Mouse (Mus musculus) neural tube, embryonic 13.5 days (tissue): ENCODE results near the gene Tex22. TPM values are rescaled to one million over a fixed set of nuclear protein-coding genes. Genes with fewer than 3 reads are reported as not detected.

Experiments used
- ATAC-seq: fragments of 200-750 bp; cut with Nextera tagmentation; 2 replicates; pipeline ENCODE4 v1.8.0; 2017; ENCODE audit warnings: low read depth, mild to moderate bottlenecking, moderate TSS enrichment, moderate library complexity
- H3K27ac ChIP-seq: fragments of 300-500 bp; sonication (generic); replicated peaks from 2 replicates; pipeline ENCODE4 v1.5.1; 2015; ENCODE audit warnings: moderate library complexity, mild to moderate bottlenecking, inconsistent platforms
- H3K27me3 ChIP-seq: fragments of 300-500 bp; sonication (generic); 2 replicates; pipeline ENCODE4 v1.6.1; 2015; ENCODE audit warnings: mild to moderate bottlenecking, inconsistent platforms
- H3K36me3 ChIP-seq: fragments of 300-500 bp; sonication (generic); 2 replicates; pipeline ENCODE4 v1.6.1; 2015; ENCODE audit warnings: mild to moderate bottlenecking, inconsistent platforms
- H3K4me1 ChIP-seq: fragments of 300-500 bp; sonication (generic); replicated peaks from 2 replicates; pipeline ENCODE4 v1.6.1; 2015; ENCODE audit warnings: inconsistent platforms
- H3K4me2 ChIP-seq: fragments of 300-500 bp; sonication (generic); 2 replicates; pipeline ENCODE4 v1.6.1; 2015; ENCODE audit warnings: inconsistent platforms, mild to moderate bottlenecking, moderate library complexity
- H3K4me3 ChIP-seq: fragments of 300-500 bp; sonication (generic); 2 replicates; pipeline ENCODE4 v1.5.1; 2015; ENCODE audit warnings: mild to moderate bottlenecking, inconsistent platforms
- H3K9ac ChIP-seq: fragments of 300-500 bp; sonication (generic); 2 replicates; pipeline ENCODE4 v1.6.1; 2015; ENCODE audit warnings: moderate library complexity, mild to moderate bottlenecking, inconsistent platforms
- H3K9me3 ChIP-seq: fragments of 300-500 bp; sonication (generic); 2 replicates; pipeline ENCODE4 v1.6.1; 2016; ENCODE audit warnings: inconsistent platforms
- WGBS: fragments of 180-500 bp; shearing (Covaris S2); methylation state at CpG from one replicate; pipeline ENCODE4 v1.1.7; 2015; 5-methylcytosine and 5-hydroxymethylcytosine counted together
- polyA plus RNA-seq: library from polyadenylated mRNA; unstranded; fragments of >200 nt; fragmentation: Nextera tagmentation; extraction: Ambion mirVana; gene quantifications from 2 replicates; pipeline ENCODE4 v1.2.1, GENCODE M21; 2015

Gene Tex22
- polyA plus RNA-seq, 1 experiment from 2014 or later, result not detected

DNA sequence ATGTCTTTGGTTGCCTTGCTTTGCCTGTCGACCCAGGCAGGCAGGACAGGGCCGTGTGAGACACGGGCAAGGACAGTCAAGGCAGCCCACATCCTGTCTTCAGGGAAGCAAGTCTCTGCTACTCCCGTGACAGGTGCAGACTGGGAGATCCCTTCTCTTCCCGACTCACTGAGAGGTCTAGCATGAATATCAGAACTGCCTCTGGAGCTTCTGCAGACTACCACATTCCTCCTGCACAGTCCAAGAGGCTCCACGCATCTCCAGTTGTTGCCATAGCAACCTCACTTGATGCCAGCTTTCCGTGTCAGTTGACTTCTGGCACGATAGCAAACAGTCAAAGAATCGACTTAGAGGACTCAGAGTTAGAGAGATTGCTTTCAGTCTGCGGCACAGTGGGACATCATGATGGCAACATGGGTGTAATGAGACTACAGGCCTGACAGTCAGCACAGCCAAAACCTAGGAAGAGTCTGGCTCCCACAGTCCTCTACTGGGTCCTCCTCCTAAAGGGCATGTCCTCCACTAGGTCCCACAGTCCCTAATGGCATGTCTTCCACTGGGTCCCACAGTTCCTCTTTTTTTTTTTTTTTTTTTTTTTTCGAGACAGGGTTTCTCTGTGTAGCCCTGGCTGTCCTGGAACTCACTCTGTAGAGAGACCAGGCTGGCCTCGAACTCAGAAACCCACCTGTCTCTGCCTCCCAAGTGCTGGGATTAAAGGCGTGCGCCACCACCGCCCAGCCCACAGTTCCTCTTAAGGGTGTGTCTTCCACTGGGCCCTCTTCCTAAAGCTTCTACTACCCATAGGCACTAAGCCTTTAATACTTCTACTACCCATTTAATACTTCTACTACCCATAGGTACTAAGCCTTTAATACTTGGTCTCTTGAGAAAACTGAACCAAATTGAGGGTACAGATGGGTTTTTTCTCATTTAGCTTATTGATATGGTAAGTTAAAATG lies 32.5 kb upstream of the Tex22 start:
- Histone ChIP-seq H3K4me1 (peaks cover 16% of the 10 kb centered on the region), H3K9me3 (no peaks in the 10 kb centered on the region), H3K27me3 (no peaks in the 10 kb centered on the region), H3K27ac (peak overlapping the region; percentile 9), H3K4me2 (no peak overlapping the region), H3K9ac (no peak overlapping the region), H3K36me3 (peaks cover 21% of the 10 kb centered on the region), H3K4me3 (no peak overlapping the region)
- WGBS, result 57% methylated on average over 15 of the region's 15 CpGs
- ATAC-seq, result peak; percentile 72

DNA sequence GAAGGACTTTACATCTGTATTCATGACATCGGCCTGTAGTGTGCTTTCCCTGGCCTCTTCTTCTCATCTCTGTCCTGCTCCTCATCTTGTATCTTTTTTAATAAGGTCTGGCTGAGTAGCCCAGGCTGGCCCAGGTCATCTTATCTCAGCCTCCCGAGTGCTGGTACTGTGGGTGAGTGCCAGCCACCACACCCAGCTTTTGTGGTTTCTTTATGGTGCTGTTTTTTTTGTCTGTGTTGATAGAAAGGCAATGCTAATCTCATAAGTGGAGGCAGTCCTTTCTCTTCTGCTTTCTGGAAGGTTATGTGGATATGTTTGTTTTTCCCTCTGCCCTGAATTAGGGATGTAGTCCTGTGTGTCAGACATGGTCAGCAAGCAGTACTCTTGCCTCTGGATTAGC lies 31.8 kb upstream of the Tex22 start:
- H3K9ac ChIP-seq, result no peak overlapping the region
- ATAC-seq, result no peak
- no peak overlapping the region for H3K4me3 ChIP-seq
- peaks cover 16% of the 10 kb centered on the region for H3K4me1 ChIP-seq
- H3K27me3 ChIP-seq, result no peaks in the 10 kb centered on the region
- H3K36me3 ChIP-seq, result peaks cover 29% of the 10 kb centered on the region
- no peak overlapping the region for H3K27ac ChIP-seq
- WGBS, result 78% methylated on average over 2 of the region's 2 CpGs
- no peaks in the 10 kb centered on the region for H3K9me3 ChIP-seq
- H3K4me2 ChIP-seq, result no peak overlapping the region

DNA sequence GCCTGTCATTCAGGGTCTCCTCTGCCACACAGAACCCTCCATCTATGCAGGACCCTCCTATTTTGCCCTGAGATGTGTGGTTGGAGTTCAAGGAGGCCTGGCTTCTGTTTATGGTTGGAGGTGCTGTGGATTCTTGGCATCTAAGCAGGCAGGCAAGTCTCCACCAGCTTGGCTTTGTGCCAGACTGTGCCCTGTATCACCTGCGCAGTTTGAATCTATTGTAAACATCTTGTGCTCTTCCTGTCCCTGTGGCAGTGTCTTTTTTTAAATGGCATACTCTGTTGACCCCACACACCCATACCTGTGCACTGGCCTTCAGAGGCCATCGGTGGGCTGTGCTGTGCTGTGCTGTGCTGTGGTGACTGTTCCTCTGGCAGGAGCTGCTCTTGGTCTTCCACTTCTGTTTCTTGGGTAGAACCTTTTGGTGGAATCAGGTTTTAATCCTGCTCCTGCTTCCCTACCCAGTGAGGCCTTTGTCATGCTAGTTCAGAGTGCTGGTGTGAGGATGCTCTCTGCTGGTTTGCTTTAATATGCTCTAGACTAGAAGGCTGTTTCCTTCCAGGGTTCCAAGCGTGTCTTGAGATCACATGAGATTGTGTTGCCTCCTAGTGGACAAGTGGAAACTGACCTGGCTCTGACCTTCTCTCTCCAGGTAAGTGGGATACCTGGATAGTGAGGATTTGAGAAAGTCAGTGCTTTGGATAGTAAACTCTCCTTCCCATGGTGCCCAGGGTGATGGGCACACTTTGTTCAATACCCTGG lies 29.2 kb upstream of the Tex22 start:
- no peaks in the 10 kb centered on the region for H3K9me3 ChIP-seq
- H3K9ac ChIP-seq, result no peak overlapping the region
- 84% methylated on average over 3 of the region's 3 CpGs for WGBS
- no peaks in the 10 kb centered on the region for H3K27me3 ChIP-seq
- peaks cover 16% of the 10 kb centered on the region for H3K4me1 ChIP-seq
- no peak overlapping the region for H3K27ac ChIP-seq
- no peak overlapping the region for H3K4me3 ChIP-seq
- ATAC-seq, result no peak
- H3K36me3 ChIP-seq, result peaks cover 52% of the 10 kb centered on the region
- H3K4me2 ChIP-seq, result no peak overlapping the region

DNA sequence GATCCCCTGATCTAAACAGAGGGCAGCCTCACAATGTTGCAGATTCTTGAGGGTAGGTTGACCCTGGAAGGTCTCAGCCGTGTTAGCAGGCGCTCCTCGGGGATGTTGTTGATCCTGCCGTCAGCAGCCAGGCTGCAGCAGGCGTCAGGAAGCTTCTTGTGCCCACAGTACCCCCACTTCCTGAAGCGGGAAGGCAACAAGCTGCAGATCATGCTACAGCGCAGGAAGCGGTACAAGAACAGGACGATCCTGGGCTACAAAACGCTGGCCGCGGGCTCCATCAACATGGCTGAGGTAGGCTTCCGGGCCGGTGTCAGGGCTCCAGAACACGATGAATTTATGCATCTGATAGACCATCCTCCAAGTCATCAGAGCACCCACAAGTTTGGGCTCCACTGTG lies 27.4 kb upstream of the Tex22 start:
- peaks cover 70% of the 10 kb centered on the region for H3K36me3 ChIP-seq
- no peak for ATAC-seq

DNA sequence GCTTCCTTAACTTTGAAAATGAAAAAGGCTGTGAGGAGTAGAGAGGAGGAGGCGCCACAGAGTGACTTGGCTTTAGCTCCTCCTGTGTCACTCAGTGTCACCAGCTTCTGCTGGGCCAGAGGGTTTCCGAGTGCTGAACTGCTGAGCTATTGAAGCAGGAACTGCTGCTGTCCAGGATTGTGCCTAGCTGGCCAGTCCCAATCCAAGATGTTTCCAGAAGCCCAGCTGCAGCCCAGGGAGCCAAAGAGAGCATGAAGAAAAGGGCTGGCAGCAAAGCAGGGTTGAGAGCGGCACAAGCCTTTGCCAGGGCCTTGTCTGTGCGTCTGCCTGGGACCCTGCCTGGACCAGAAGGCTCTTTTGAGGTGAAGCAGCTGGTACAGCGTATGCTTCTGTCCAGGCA lies 26.2 kb upstream of the Tex22 start:
- ATAC-seq, result no peak
- Histone ChIP-seq H3K4me1 (no peaks in the 10 kb centered on the region), H3K36me3 (peaks cover 82% of the 10 kb centered on the region), H3K9ac (no peak overlapping the region), H3K4me3 (no peak overlapping the region), H3K27me3 (no peaks in the 10 kb centered on the region), H3K9me3 (no peaks in the 10 kb centered on the region), H3K4me2 (no peak overlapping the region), H3K27ac (no peak overlapping the region)
- WGBS, result 94% methylated on average over 5 of the region's 5 CpGs

More for the DNA sequence above, 27.4 kb upstream of the Tex22 start:
- H3K4me3 ChIP-seq, result no peak overlapping the region
- H3K4me2 ChIP-seq, result no peak overlapping the region
- no peak overlapping the region for H3K9ac ChIP-seq
- no peaks in the 10 kb centered on the region; the same call in 1 of the 2 replicates for H3K4me1 ChIP-seq
- no peak overlapping the region for H3K27ac ChIP-seq
- WGBS, result 88% methylated on average over 15 of the region's 15 CpGs
- no peaks in the 10 kb centered on the region for H3K27me3 ChIP-seq
- no peaks in the 10 kb centered on the region for H3K9me3 ChIP-seq

DNA sequence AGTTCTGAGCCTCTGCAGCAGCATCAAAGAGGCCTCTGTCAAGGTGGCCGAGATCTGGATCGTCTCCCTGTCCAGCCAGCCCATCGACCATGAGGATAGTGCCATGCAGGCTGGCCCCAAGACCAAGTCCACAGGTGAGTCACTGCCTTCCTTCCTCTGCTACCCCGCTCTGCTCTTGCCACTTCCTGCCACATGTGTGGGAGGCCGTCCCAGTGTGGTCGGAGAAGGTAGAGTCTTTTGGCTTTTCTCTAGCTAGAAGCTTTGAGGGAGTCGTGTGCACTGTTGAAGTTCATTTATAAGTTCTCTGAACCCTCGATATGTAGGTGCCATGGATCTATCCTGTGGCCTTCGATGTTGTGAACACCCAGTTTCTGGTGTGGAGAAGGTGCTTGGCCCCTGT lies 24.5 kb upstream of the Tex22 start:
- H3K4me2 ChIP-seq, result no peak overlapping the region
- H3K27me3 ChIP-seq, result no peaks in the 10 kb centered on the region
- H3K27ac ChIP-seq, result no peak overlapping the region
- no peaks in the 10 kb centered on the region for H3K9me3 ChIP-seq
- H3K36me3 ChIP-seq, result peaks cover 92% of the 10 kb centered on the region
- no peak overlapping the region for H3K9ac ChIP-seq
- H3K4me3 ChIP-seq, result no peak overlapping the region
- no peaks in the 10 kb centered on the region for H3K4me1 ChIP-seq
- ATAC-seq, result no peak
- WGBS, result 91% methylated on average over 9 of the region's 9 CpGs

DNA sequence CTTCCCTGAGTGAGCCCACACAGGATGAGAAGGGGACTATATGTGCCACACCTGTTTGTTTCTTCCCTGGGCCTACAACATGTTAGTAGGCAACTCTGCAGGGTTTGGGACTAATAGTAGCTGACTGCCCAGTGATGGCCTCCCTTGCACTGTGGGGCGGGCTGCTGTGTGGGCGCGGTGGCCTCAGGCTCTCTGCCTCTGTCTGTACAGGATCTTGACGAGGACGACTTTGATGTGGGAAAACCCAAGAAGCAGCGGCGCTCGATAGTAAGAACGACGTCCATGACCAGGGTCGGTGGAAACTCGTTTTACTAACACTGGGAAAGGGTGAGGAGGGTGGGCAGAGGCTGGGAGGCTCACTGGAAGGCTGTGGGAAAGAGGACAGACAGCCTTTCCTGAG lies 23.6 kb upstream of the Tex22 start:
- ATAC-seq, result no peak
- H3K4me1 ChIP-seq, result no peaks in the 10 kb centered on the region
- no peaks in the 10 kb centered on the region for H3K27me3 ChIP-seq
- whole genome bisulfite sequencing, result 93% methylated on average over 12 of the region's 12 CpGs
- no peak overlapping the region for H3K27ac ChIP-seq
- H3K36me3 ChIP-seq, result peaks cover 95% of the 10 kb centered on the region
- H3K4me3 ChIP-seq, result no peak overlapping the region
- no peak overlapping the region for H3K9ac ChIP-seq
- H3K9me3 ChIP-seq, result no peaks in the 10 kb centered on the region
- no peak overlapping the region for H3K4me2 ChIP-seq

DNA sequence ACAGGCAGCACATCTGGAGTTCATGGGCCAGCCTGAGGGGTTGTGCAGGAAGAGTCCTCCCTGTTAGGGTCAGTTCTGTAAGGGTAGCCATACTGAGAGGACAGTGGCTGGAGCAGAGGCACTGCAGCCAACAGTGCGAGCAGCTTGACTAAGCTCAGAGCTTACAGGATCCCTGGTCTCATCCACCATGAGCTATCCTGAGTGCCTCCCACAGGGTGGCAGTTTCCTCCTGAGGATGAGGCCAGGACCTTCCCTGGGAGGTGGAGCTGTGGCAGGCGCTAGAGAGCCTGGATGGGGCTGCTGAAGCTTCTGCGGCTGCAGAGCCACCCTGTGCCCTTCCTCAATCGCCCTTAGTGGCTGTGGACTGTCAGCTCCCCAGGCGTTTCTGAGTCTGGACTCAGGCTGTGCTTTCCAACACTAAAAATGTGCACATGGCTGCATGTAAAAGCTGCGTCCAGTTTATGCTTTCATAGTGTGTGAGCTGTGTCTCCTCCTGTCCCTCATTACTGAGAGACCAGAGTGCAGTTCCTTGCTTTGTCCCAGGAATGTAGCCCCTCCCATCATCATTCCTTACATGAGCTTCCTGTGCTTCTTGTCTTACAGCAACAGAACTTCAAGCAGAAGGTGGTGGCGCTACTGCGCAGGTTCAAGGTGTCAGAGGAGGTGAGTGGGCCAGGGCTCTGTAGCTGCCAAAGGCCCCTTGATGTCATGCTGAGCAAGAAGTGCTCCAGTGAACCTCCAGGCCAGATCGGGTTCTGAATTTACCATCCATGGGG lies 22.5 kb upstream of the Tex22 start:
- no peak for ATAC-seq
- H3K9ac ChIP-seq, result no peak overlapping the region
- H3K9me3 ChIP-seq, result no peaks in the 10 kb centered on the region
- no peak overlapping the region for H3K4me2 ChIP-seq
- 65% methylated on average over 9 of the region's 9 CpGs for WGBS
- peaks cover 96% of the 10 kb centered on the region for H3K36me3 ChIP-seq
- no peaks in the 10 kb centered on the region for H3K4me1 ChIP-seq
- no peak overlapping the region for H3K27ac ChIP-seq
- no peak overlapping the region for H3K4me3 ChIP-seq
- no peaks in the 10 kb centered on the region for H3K27me3 ChIP-seq

DNA sequence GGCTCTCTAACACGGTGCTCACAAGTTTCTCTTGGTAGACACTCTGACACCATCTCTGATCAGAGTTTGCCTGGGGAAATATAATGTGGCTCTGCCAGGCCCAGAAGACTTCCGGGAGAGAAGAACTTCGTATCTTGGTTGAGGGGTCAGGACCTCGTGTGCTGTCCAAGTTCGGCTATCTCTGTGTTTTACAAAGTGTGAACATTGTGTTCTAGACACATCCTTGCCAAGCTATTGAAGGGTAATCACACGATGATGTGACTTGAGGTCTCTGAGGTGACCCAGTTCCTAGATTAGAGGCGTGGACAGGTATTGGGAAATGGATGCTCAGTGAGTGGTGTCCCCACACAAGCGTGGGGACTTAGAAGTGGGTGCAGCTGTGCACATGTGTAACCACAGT lies 18.2 kb upstream of the Tex22 start:
- H3K36me3 ChIP-seq, result peaks cover 98% of the 10 kb centered on the region
- no peak overlapping the region for H3K27ac ChIP-seq
- no peaks in the 10 kb centered on the region for H3K4me1 ChIP-seq
- ATAC-seq, result no peak
- H3K4me3 ChIP-seq, result no peak overlapping the region
- WGBS, result 91% methylated on average over 8 of the region's 8 CpGs
- H3K4me2 ChIP-seq, result no peak overlapping the region
- no peaks in the 10 kb centered on the region for H3K9me3 ChIP-seq
- H3K9ac ChIP-seq, result no peak overlapping the region
- H3K27me3 ChIP-seq, result no peaks in the 10 kb centered on the region

DNA sequence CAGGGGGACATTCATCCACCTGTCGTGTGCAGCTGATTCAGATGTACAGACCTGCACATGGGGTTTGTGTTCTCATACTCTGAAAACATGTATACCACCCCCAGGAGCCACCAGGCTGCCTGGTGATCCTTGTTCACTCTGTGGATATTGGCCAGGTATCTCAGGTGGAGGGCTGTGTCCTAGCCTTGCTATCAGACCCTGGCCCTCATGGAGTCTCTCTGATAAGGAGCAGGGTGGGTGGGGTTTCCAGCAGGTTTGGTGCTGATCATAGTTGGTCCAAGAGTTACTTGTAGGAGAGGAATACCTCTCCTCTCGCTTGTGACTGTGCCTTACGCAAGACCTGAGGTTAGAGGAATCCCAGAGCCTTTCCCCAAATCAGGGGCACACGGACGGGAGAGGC lies 14.1 kb upstream of the Tex22 start:
- no peak overlapping the region for H3K4me2 ChIP-seq
- no peak overlapping the region for H3K27ac ChIP-seq
- peaks cover 99% of the 10 kb centered on the region for H3K36me3 ChIP-seq
- H3K27me3 ChIP-seq, result no peaks in the 10 kb centered on the region
- H3K4me3 ChIP-seq, result no peak overlapping the region
- ATAC-seq, result no peak
- H3K9me3 ChIP-seq, result no peaks in the 10 kb centered on the region
- no peak overlapping the region for H3K9ac ChIP-seq
- 88% methylated on average over 5 of the region's 5 CpGs for WGBS
- no peaks in the 10 kb centered on the region for H3K4me1 ChIP-seq

DNA sequence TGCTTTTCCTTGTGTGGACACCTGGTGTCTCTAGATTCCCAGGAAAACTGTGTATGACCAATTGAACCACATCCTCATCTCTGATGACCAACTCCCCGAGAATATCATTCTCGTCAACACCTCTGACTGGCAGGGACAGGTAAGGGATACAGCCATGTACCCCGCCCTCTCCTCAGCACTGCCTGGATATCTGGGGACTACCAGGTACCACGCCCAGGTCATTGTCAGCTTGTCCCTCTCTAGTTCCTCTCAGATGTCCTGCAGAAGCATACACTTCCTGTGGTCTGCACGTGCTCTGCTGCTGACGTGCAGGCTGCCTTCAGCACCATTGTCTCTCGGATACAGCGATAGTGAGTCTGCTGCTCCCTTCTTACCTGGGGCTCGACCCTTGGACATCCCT lies 12.7 kb upstream of the Tex22 start:
- WGBS, result 89% methylated on average over 9 of the region's 9 CpGs
- Histone ChIP-seq H3K27ac (no peak overlapping the region), H3K4me3 (no peak overlapping the region), H3K36me3 (peaks cover 99% of the 10 kb centered on the region), H3K27me3 (no peaks in the 10 kb centered on the region), H3K9ac (no peak overlapping the region), H3K9me3 (no peaks in the 10 kb centered on the region), H3K4me2 (no peak overlapping the region), H3K4me1 (no peaks in the 10 kb centered on the region)
- ATAC-seq, result no peak

DNA sequence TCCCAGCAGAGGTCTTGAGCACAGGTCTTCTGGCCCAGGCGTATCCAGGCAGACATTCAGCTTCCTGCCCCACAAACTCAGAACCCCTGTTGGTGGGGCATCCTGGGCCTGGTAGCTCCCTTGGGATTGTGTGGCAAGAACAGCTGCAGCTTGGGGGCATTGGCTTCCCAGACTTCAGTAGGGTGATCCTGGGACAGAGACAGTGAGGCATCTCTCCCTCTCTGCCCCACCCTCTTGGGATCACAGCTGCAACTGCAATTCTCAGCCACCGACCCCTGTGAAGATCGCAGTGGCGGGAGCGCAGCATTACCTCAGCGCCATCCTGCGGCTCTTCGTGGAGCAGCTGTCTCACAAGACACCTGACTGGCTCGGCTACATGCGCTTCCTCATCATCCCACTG lies 12.1 kb upstream of the Tex22 start:
- no peak overlapping the region for H3K4me2 ChIP-seq
- no peak overlapping the region for H3K27ac ChIP-seq
- no peak overlapping the region for H3K4me3 ChIP-seq
- no peak overlapping the region for H3K9ac ChIP-seq
- H3K4me1 ChIP-seq, result no peaks in the 10 kb centered on the region
- WGBS, result 87% methylated on average over 10 of the region's 10 CpGs
- no peaks in the 10 kb centered on the region for H3K27me3 ChIP-seq
- H3K36me3 ChIP-seq, result peaks cover 99% of the 10 kb centered on the region
- H3K9me3 ChIP-seq, result no peaks in the 10 kb centered on the region
- ATAC-seq, result no peak
